ENCODE assay signal across 8 mouse cellular contexts in the genomic region with DNA sequence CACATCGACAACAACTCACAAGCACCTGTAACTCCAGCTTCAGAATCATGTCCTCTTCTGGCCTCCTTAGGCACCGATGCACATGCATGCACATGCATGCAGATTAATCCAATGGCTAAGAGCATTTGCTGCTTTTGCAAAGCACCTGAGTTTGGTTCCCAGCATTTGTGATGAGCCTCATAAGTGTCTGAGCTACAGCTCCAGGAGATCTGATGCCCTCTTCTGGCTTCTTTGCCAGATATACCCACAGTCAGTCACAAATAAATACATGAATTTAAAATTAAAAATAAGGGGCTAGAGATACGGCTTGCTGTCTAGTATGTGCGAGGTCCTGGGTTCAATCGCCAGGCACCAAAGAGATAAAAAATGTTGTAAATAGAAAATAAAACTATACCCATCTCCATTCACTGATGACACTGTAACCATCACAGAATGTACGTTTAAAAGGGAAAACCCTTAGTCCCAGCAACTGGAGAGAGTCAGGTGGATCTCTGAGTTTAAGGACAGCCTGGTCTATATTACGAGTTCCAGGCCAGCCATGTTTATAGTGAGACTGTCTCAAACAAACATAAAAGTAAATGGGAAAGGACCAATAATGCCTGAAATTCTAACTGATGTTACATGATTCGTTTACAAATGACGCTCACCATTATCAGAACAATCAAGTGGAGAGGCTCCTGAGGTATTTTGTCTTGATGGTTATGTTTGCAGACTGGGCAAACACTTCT. TPM values are rescaled to one million over a fixed set of nuclear protein-coding genes. Genes with fewer than 3 reads are reported as not detected.
DNase-seq lines count a peak whose midpoint lies in the region; ATAC-seq and TF ChIP-seq lines count a peak whose summit lies in the region.

No protein-coding gene starts in this region.

- H3K9ac ChIP-seq in forebrain, embryonic 15.5 days (replicated peaks), result peak overlapping the region; percentile 100
- H3K9ac ChIP-seq in liver, embryonic 15.5 days, result no peak overlapping the region

- no peak for ATAC-seq in forebrain, embryonic 15.5 days (replicated peaks)
- ATAC-seq in liver, embryonic 15.5 days (ENCODE audit: insufficient read depth), result no peak

- 0 out of 2 replicates have a peak overlapping the region, but pooled peaks have one; percentile 1 for H3K27ac ChIP-seq in gastrocnemius, adult 2 months
- H3K27ac ChIP-seq in forebrain, embryonic 15.5 days (replicated peaks), result peak overlapping the region; percentile 100
- H3K27ac ChIP-seq in liver, embryonic 15.5 days (replicated peaks), result no peak overlapping the region

- H3K36me3 ChIP-seq in forebrain, embryonic 15.5 days, result no peaks in the 10 kb centered on the region
- no peaks in the 10 kb centered on the region for H3K36me3 ChIP-seq in liver, embryonic 15.5 days (replicated peaks)

- H3K4me1 ChIP-seq in forebrain, embryonic 15.5 days, result peaks cover 52% of the 10 kb centered on the region
- peaks cover 10% of the 10 kb centered on the region for H3K4me1 ChIP-seq in liver, embryonic 15.5 days (replicated peaks)

- H3K4me2 ChIP-seq in forebrain, embryonic 15.5 days (replicated peaks), result peak overlapping the region; percentile 55
- H3K4me2 ChIP-seq in liver, embryonic 15.5 days, result peak overlapping the region; percentile 68

- TF ChIP-seq CTCF in gastrocnemius, adult 2 months (IDR thresholded peaks at IDR 0.05), result no peak; the same call in 1 of the 2 replicates

- WGBS in forebrain, embryonic 15.5 days, result 36% methylated on average over 9 of the region's 9 CpGs
- 52% methylated on average over 9 of the region's 9 CpGs for WGBS in liver, embryonic 15.5 days (ENCODE audit: insufficient replicate concordance)

- H3K9me3 ChIP-seq in forebrain, embryonic 15.5 days, result no peaks in the 10 kb centered on the region
- H3K9me3 ChIP-seq in liver, embryonic 15.5 days (replicated peaks), result no peaks in the 10 kb centered on the region

- intact Hi-C loops in gastrocnemius, adult 2 months (cut with DNase I), result no loop called here
- intact Hi-C loops in gastrocnemius, postnatal 36 days (cut with DNase I), result no loop called here

- no peak for DNase-seq in gastrocnemius, adult 2 months
- no peak for DNase-seq in gastrocnemius, postnatal 36 days
- DNase-seq in 416B (ENCODE audit: low read depth) (peak; percentile 79), MN1 (ENCODE audit: low spot score) (no peak)
- DNase-seq in urinary bladder, postnatal 4 days (ENCODE audit: low spot score in 2 of 2), result no peak
- no peak for DNase-seq in urinary bladder, postnatal 25 days (ENCODE audit: low spot score)

- peak overlapping the region; percentile 91 for H3K4me3 ChIP-seq in gastrocnemius, adult 2 months
- H3K4me3 ChIP-seq in forebrain, embryonic 15.5 days, result peak overlapping the region; percentile 94
- peak overlapping the region; percentile 65 for H3K4me3 ChIP-seq in liver, embryonic 15.5 days (replicated peaks)

- no peaks in the 10 kb centered on the region for H3K27me3 ChIP-seq in forebrain, embryonic 15.5 days
- H3K27me3 ChIP-seq in liver, embryonic 15.5 days, result peaks cover 41% of the 10 kb centered on the region

RNA-seq across cellular contexts. Expression of gene Fnbp1l, which starts 1.7 kb away (rescaled TPM):
- 1 to 10 TPM; 3.6 to 6.9 TPM for total RNA-seq in gastrocnemius, adult 2 months (2021)
- 1 to 10 TPM; 3.4 to 6.0 TPM for total RNA-seq in gastrocnemius, postnatal 36 days (2021)
- 240 and 248 TPM in 2 replicates for polyA plus RNA-seq in forebrain, embryonic 15.5 days (2015; fragmentation: Nextera tagmentation; extraction: Ambion mirVana)
- 3.5 and 4.3 TPM in 2 replicates for polyA plus RNA-seq in liver, embryonic 15.5 days (2015; fragmentation: Nextera tagmentation; extraction: Ambion mirVana)
